Mouse (Mus musculus) cerebellum, postnatal 14 days (tissue): ENCODE results near the gene Pecam1.
"Not testable (repeated sequence)": the region's sequence is repeated elsewhere in the genome, so short reads cannot be mapped to it uniquely, and the experiment has no call there.

Experiments used
- DNase-seq, 2 experiments: peaks; one replicate each; pipeline ENCODE4 v3.0.0; 2021; ENCODE audit warnings: mixed read lengths in 2 of 2

The Pecam1 gene

GRCm38 (mm10) chr11:106770195-106770974 lies 20.0 kb upstream of the Pecam1 start:
- DNase-seq = peak in 1 of 2 experiments; percentile 52

DNA sequence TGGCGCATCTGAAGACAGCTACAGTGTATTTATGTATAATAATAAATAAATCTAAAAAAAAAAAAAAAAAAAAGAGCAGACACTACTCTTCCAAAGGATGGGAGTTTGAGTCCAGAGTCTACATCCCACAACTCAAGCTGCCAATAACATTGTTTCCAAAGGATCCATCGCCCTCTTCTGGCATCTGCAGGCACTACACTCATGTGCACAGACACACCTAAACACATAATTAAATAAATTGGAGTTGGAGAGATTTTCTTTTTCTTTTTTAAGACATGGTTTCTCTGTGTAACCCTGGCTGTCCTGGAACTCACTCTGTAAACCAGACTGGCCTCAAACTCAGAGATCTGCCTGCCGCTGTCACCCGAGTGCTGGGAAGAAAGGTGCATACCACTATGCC lies 17.1 kb upstream of the Pecam1 start:
- DNase-seq = no peak

- no peak for DNase-seq
These were observed 16.3 kb upstream of the Pecam1 start for GRCm38 (mm10) chr11:106766611-106767162.

GRCm38 (mm10) chr11:106762800-106763185 lies 12.4 kb upstream of the Pecam1 start:
- no peak for DNase-seq

DNA sequence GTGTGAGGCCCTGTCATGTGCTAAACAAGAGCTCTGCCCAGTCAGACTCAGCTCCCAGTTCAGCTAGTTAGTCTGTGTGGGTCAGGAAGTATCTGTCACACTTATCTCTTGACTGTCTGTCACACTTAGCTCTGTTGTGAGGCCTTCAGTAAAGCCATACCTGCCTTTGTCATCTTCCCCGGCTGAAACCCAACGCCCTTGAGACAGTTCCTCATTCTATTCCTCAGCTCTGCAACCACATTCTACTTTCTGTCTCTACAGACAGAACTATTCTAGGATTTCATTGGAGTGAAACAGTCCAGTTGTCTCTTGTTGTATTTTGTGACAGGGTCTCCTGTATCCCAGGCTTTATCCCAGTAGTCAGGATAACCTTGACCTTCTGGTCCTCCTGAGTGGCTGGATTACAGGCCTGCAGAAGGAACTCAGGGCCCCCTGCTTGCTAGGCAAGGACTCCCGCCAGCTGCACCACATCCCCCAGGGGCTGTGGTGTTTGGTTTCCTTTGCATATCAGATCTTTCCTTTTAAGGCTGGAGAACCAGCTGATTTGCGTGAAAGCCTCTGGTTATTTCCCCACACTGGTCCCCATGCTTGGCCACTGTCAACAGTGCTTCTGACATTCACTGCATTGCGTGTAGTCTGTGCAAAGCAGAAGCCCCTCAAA lies 11.8 kb upstream of the Pecam1 start:
- no peak for DNase-seq

DNA sequence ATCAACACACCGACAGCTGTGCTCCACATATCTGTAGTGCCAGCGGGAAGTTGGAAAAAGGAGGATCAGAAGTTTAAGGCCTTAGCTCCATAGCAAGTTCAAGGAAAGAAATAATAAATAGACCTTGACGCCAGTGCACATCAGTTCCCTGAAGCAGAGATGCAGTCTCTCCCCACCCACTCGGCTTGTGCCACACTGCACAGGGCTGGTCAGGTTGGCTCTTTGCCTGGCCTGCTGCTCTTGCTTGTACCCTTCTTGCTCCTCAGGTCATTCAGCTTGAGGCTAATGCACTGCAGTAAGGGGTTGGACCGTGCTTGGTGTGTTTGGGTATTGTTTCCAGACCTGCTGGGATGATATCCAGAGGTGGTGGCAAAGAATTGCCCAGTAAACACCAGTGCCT lies 10.1 kb upstream of the Pecam1 start:
- peak; percentile 31 to 58 for DNase-seq

- no peak for DNase-seq
These were observed 8.6 kb upstream of the Pecam1 start for GRCm38 (mm10) chr11:106759028-106759427.

DNA sequence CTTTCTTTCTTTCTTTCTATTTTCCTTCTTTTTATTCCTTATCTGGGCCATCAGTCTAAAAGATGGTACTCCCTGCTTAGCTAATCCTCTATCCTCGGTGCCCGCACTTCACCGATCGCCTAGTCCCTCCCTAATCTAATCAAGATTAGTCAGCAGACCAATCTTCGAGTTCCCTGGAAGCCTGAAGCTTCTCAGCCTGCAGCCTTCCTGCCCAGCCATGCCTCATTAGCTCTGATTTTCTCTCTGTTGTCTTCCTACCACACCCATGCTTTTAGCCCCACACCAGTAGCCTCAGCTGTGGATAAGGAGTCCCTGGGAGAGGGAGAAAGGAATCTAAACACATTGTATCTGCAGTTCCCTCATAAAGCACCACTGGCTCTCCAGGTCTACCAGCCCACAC lies 5.2 kb upstream of the Pecam1 start:
- DNase-seq = no peak

- no peak for DNase-seq
These were observed 2.9 kb upstream of the Pecam1 start for GRCm38 (mm10) chr11:106753314-106753713.

DNA sequence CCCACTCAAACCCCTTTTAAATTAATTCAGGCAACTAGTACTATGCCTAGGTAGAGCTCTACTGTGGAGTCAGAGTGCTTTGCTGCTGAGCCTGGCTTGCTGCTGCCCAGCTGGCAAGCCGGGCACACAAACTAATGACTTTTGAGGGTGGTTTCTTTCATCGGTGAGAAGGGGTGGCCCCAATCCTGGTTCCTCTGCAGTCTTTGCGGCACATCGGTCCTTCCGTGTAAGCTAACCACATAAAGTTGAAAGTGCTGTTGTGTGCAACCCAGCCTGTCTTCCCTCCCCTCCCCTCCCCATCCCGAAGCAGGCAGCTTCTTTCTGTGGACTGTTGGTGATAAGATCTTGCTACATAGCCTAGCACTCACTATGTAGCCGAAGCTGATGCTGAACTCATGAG lies 1.7 kb upstream of the Pecam1 start:
- no peak for DNase-seq

DNA sequence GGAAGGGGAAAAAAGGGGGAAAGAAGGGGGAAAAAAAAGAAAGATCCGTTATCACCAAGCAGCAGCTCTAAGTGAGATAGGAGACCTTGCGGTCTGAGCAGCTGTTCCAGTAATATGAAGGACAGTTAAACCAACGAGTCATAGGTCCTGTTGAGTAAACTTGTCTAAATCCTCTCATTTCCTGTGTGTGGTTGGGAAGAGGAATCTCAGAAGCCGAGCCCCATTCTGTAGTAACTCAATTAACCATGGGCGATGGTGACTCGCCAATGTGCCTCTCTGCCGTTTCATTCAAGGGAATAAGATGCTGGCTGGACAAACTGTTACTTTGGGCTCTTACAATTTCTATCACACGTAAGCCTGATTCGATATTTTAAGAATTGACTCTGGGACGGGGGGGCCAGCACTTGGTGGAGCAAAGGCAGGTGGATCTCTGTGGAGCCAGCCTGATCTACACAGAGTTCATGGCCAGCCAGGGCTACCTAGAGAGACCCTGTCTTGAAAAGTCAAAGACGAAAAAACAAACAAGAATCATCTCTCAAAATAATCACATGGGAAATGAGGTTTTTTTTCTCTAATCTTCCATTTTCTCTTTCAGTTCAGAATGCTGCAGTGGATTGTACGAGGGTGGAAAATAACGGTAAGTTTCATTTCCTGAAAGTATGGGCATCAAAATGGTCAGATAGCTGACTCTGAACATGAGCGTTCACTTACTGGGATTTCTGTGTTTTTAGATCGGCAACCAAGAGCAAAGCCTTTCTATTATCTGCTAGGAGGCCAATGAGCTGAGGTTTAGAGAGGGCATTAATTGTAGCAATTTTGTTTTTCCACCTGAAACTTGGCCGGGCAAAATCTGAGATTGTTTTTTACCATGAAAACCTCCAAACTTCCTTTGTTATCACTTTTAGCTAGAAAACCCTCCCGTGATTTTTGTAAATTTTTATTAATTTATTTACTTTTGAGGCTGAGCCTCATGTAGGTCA lies 901 bp upstream of the Pecam1 start, which contains the start of gene Milr1:
Gene Milr1, plus strand, starts transcription at position 188 of the 980 bp plus-strand sequence.
- no peak for DNase-seq

- not testable (repeated sequence) for DNase-seq
These were observed 789 bp downstream of the Pecam1 start for GRCm38 (mm10) chr11:106749557-106750120.

GRCm38 (mm10) chr11:106744949-106745348 lies 5.5 kb downstream of the Pecam1 start:
- no peak for DNase-seq

DNA sequence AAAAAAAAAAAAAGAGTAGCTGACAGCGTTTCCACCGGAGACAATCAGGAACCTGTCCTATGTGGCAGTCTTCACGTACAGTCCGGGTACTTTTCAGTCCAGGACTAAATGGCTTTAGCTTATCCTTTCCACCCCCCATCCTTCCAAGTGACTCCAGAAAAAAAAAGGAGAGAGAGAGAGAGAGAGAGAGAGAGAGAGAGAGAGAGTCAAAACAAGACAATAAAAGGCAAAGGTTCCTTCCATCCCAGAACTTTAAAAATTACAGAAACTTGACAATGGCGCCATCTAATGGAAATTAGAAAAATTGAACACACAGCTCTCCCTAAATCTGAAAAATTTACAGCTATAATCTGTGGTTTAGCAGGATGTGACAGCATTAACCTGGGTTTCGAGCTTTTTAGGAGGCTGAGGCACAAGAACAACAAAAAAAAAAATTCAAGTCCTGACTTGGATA lies 8.0 kb downstream of the Pecam1 start:
- DNase-seq = peak in 1 of 2 experiments; percentile 32

DNA sequence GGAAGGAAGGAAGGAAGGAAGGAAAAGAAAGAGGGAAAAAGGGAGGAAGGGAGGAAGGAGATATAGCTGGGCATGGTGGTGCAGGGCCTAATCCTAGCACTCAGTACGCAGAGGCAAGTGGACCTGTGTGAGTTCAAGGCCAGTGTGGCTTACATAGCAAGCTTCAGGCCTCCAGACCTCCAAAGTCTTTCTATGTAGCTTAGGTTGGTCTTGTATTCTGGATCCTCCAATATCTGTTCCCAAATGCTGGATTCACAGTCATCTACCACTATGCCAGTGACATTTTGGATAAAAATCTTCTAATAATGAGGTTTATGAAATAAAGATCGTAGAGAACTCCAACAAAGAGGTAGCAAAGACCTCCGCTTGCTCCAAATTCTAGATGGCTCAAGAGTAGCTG lies 8.6 kb downstream of the Pecam1 start:
- DNase-seq = no peak

DNA sequence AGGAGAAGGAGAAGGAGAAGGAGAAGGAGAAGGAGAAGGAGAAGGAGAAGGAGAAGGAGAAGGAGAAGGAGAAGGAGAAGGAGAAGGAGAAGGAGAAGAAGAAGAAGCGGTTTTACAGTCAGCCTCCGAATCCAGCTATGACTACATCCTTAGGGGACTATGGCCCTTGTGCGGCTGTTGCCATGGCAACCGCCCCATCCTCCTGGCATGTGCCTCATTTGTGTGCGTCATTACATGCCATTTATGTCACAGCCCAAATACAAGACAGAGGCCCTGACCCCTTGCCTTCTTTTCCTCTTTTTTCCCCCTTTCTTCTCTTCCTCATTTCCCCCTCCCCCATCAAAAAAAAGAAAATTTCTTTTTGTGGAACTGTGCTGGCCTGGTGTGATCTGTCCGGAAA lies 9.2 kb downstream of the Pecam1 start:
- DNase-seq = peak; percentile 41 to 48

DNA sequence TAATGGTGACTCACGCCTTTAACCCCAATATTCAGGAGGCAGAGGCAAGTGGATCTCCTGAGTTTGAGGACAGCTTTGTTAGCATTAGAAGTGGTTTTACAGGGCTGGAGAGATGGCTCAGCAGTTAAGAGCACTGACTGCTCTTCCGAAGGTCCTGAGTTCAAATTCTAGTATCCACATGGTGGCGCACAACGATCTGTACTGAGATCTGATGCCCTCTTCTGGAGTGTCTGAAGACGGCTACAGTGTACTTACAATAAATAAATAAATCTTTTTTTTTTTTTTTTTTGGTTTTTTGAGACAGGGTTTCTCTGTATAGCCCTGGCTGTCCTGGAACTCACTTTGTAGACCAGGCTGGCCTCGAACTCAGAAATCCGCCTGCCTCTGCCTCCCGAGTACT lies 9.7 kb downstream of the Pecam1 start:
- not testable (repeated sequence) for DNase-seq

- no peak for DNase-seq
These were observed 11.3 kb downstream of the Pecam1 start for GRCm38 (mm10) chr11:106739116-106739515.

- peak in 1 of 2 experiments; percentile 7 for DNase-seq
These were observed 13.2 kb downstream of the Pecam1 start for GRCm38 (mm10) chr11:106737178-106737621.

DNA sequence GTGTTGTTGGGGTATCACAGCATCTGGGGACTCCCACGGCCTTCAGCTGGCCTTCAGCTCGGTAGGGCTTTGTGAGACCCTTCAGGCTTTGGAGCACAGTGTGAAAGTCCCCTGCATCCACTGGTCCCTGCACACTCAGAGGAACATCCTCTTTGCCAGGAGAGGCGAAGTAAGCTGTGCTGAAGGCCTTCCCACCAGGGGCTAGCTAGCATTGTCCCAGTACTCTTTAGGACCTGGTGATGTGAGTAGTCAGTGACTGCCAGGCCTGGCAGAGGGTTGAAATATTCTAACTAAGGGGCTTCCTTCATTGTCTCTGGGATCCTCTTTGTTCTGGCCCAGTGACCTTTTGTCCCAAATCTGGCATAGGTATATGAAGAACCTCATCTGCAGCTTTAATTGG lies 13.8 kb downstream of the Pecam1 start:
- no peak for DNase-seq

DNA sequence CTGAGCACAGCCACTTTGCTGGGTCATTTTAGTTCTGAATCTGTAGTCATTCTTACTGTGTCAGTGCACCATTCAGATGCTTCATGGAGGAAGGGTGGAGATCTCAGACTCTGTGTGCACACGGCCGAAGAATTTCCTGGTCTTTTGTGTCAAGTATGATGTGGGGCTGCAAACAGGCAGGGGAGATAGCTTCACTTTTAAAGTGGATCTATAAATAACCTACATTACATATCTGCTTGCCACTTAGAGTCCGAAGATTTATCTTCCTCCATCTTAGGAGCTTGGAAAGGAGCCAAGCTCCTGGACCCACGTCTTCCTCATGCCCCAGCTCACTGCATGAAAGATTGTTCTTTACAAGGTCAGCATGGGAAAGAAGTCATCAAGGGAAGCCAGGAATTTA lies 19.7 kb downstream of the Pecam1 start:
- DNase-seq = no peak

- DNase-seq = no peak
These were observed 20.8 kb downstream of the Pecam1 start for GRCm38 (mm10) chr11:106729656-106730055.
